Mouse (Mus musculus) stomach, embryonic 15.5 days (tissue): ENCODE data around the gene Arntl2. TPM values are rescaled to one million over a fixed set of nuclear protein-coding genes. Genes with fewer than 3 reads are reported as not detected.

ENCODE experiments used
- ATAC-seq: fragments of 200-750 bp; cut with Nextera tagmentation; 2 replicates; pipeline ENCODE4 v1.8.0; 2017; ENCODE audit warnings: low read depth, moderate number of reproducible peaks, moderate TSS enrichment; ENCODE audit not compliant: insufficient read depth, low FRiP score
- H3K27ac ChIP-seq: fragments of 300-500 bp; sonication (generic); 2 replicates; pipeline ENCODE4 v1.5.1; 2015; ENCODE audit warnings: mild to moderate bottlenecking, inconsistent platforms
- H3K27me3 ChIP-seq: fragments of 300-500 bp; sonication (generic); replicated peaks from 2 replicates; pipeline ENCODE4 v1.6.1; 2015; ENCODE audit warnings: inconsistent platforms
- H3K36me3 ChIP-seq: fragments of 300-500 bp; sonication (generic); 2 replicates; pipeline ENCODE4 v1.6.1; 2015; ENCODE audit warnings: inconsistent platforms
- H3K4me1 ChIP-seq: fragments of 300-500 bp; sonication (generic); 2 replicates; pipeline ENCODE4 v1.6.1; 2015; ENCODE audit warnings: inconsistent platforms
- H3K4me2 ChIP-seq: fragments of 300-500 bp; sonication (generic); 2 replicates; pipeline ENCODE4 v1.6.1; 2015; ENCODE audit warnings: mild to moderate bottlenecking, inconsistent platforms
- H3K4me3 ChIP-seq: fragments of 300-500 bp; sonication (generic); replicated peaks from 2 replicates; pipeline ENCODE4 v1.5.1; 2015; ENCODE audit warnings: inconsistent platforms
- H3K9ac ChIP-seq: fragments of 300-500 bp; sonication (generic); 2 replicates; pipeline ENCODE4 v1.6.1; 2015; ENCODE audit warnings: inconsistent platforms
- H3K9me3 ChIP-seq: fragments of 300-500 bp; sonication (generic); 2 replicates; pipeline ENCODE4 v1.6.1; 2016; ENCODE audit warnings: inconsistent platforms
- WGBS: fragments of 180-500 bp; shearing (Covaris S2); methylation state at CpG from one replicate; pipeline ENCODE4 v1.1.7; 2015; 5-methylcytosine and 5-hydroxymethylcytosine counted together
- polyA plus RNA-seq: library from polyadenylated mRNA; unstranded; fragments of >200 nt; fragmentation: Nextera tagmentation; extraction: Ambion mirVana; gene quantifications from 2 replicates; pipeline ENCODE4 v1.2.1, GENCODE M21; 2015

Gene Arntl2
- polyA plus RNA-seq, 1 experiment from 2014 or later, result 8.4 TPM

DNA sequence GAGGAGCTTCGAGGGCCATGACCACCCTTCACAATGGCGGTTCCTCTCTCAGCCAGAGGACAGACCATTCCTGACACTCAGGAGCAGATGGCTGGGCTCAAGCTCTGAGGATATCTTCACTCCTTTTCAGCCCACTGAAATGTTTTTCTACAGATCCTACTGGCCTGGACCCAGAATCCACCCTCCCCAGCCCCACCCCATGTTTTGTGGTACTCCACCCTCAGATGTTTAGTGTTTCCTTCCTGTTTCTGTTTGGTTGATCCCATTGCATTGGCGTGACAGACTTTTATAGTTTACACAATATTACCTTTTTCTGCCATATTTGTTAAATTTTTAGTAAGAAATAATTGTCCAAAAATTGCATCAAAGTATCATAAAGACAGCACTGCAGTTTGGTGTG lies 38.5 kb downstream of the Arntl2 start:
- ATAC-seq, result no peak
- WGBS, result 82% methylated on average over 3 of the region's 3 CpGs
- H3K4me2 ChIP-seq, result no peak overlapping the region
- H3K4me1 ChIP-seq, result peaks cover 3% of the 10 kb centered on the region; the same call in 1 of the 2 replicates
- H3K4me3 ChIP-seq, result no peak overlapping the region
- H3K9me3 ChIP-seq, result no peaks in the 10 kb centered on the region
- H3K36me3 ChIP-seq, result no peaks in the 10 kb centered on the region
- H3K27me3 ChIP-seq, result no peaks in the 10 kb centered on the region
- H3K27ac ChIP-seq, result no peak overlapping the region
- no peak overlapping the region for H3K9ac ChIP-seq

DNA sequence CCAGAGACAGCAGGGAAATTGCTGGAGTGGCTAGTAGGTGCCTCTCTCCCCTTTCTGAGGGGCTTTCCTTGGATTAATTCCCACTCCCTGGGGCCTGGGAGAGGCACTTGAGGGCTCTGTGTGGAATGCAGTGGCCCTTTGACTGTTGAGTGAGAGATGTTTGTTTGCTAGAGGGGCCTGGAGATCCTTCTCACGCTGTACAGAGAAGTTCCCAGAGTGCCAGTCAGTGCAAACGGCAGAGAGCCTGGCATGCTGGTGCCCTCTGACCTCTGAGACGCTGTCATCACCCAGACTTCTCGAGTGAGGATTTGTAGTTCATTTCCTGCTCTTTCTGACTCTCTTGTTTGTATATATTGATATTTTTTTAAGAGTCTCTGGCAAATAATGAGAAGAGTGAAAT lies 39.9 kb downstream of the Arntl2 start:
- 15% methylated on average over 4 of the region's 4 CpGs for WGBS
- Histone ChIP-seq H3K4me3 (no peak overlapping the region), H3K27me3 (no peaks in the 10 kb centered on the region), H3K27ac (no peak overlapping the region), H3K36me3 (no peaks in the 10 kb centered on the region), H3K4me1 (peaks cover 3% of the 10 kb centered on the region; the same call in 1 of the 2 replicates), H3K4me2 (no peak overlapping the region), H3K9ac (no peak overlapping the region), H3K9me3 (no peaks in the 10 kb centered on the region)
- no peak for ATAC-seq

DNA sequence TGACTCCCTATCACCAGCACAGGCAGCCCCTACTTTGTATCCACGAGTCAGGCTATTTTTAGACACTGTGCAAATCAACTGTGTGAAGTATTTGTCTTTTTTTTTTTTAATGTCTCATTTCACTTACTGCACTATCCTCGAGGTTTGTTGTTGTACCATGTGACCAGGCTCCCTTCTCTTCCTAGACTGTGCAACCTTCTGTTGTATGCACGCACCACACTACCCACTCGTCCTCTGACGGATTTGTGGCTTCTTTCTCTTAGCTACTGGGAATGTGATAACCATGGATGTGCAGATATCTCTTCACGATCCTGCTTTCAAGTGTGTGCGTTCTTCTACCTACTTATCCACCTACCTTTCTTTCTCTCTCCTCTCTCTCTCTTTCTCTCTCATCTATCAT lies 41.5 kb downstream of the Arntl2 start:
- Histone ChIP-seq H3K36me3 (no peaks in the 10 kb centered on the region), H3K9ac (no peak overlapping the region), H3K4me1 (peaks cover 3% of the 10 kb centered on the region; the same call in 1 of the 2 replicates), H3K27ac (no peak overlapping the region), H3K27me3 (no peaks in the 10 kb centered on the region), H3K4me3 (no peak overlapping the region), H3K4me2 (no peak overlapping the region), H3K9me3 (no peaks in the 10 kb centered on the region)
- 64% methylated on average over 7 of the region's 7 CpGs for WGBS
- ATAC-seq, result no peak

DNA sequence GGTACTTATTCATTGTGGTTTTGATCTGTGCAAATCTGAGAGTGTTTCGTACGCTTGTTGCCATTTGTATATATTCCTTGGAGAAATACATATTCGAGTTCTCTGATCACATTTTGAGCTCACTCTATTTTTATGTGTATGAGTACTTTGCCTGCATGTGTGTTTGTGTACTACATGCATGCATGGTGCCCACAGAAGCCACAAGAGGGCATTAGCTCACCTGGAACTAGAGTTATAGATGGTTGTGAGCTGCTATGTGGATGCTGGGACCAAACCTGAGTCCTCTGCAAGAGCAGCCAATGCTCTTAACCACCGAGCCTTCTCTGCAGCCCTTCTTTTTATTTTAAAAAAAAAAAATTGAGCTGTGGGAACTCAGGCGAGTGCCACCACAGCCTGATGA lies 42.5 kb downstream of the Arntl2 start:
- Histone ChIP-seq H3K4me2 (no peak overlapping the region), H3K9me3 (no peaks in the 10 kb centered on the region), H3K4me3 (no peak overlapping the region), H3K27ac (no peak overlapping the region), H3K4me1 (peaks cover 3% of the 10 kb centered on the region; the same call in 1 of the 2 replicates), H3K9ac (no peak overlapping the region), H3K27me3 (no peaks in the 10 kb centered on the region), H3K36me3 (no peaks in the 10 kb centered on the region)
- ATAC-seq, result no peak
- 92% methylated on average over 5 of the region's 5 CpGs for whole genome bisulfite sequencing

DNA sequence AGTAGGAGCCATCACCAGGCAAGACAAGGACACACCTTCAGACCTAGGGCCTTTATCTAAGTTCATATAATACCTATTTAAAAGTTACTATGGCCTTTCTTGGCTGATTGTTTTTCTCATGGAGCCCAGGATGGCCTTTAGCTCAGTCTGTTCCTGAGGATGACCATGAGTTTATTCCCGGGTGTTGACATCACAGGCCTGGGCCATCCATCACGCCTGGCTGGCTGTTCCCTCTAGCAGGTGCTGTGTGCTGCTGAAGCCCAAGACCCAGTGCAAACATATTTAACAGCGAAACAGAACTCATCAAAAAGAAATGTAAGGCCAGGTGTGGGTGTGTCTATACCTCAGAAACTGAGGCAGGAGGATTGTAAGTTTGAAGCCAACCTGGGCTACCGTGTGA lies 43.0 kb downstream of the Arntl2 start:
- ATAC-seq, result no peak
- Histone ChIP-seq H3K9me3 (no peaks in the 10 kb centered on the region), H3K4me1 (peaks cover 3% of the 10 kb centered on the region; the same call in 1 of the 2 replicates), H3K27ac (no peak overlapping the region), H3K9ac (no peak overlapping the region), H3K36me3 (no peaks in the 10 kb centered on the region), H3K4me2 (no peak overlapping the region), H3K4me3 (no peak overlapping the region), H3K27me3 (no peaks in the 10 kb centered on the region)
- WGBS, result 77% methylated on average over 4 of the region's 4 CpGs

DNA sequence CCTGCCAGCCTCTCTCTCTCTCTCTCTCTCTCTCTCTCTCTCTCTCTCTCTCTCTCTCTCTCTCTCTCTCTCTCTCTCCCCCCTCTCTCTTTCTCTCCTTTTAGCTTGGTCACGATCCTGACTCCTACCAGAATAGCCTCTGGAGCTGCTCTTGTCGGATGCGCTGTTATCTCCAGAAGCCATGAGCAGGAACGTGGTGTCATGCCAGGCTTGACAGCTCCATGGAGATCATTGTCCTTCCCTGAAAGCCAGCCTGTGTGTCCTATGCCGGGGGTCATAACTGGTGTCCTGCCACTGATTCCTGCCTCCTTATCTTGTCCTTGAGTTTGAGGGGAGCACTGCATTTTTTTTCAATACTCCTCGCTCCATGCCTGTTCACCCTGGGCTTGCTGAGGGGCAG lies 49.0 kb downstream of the Arntl2 start:
- no peak for ATAC-seq
- H3K4me1 ChIP-seq, result no peaks in the 10 kb centered on the region
- 85% methylated on average over 6 of the region's 6 CpGs for WGBS

DNA sequence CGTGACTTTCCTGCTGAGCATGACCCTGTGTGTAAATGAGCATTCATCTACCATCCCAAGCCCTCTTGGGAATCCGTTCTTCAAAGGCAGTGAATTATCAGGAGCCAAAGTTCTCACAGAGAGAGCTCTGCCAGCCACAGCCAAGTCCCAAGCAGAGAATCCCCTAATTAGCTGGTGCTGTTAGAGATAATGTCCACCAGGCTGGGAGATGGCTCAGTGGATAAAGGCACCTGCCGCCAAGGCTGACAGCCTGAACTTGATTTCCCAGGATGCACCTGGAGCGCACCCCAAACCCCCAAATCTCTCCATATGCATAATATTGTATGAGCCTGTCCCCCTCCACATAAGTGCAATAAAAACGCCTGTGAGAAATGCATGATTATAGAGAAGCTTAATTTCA lies 49.5 kb downstream of the Arntl2 start:
- no peak for ATAC-seq
- no peak overlapping the region for H3K9ac ChIP-seq
- no peaks in the 10 kb centered on the region for H3K9me3 ChIP-seq
- H3K4me3 ChIP-seq, result no peak overlapping the region
- H3K4me2 ChIP-seq, result no peak overlapping the region
- H3K27ac ChIP-seq, result no peak overlapping the region
- H3K4me1 ChIP-seq, result no peaks in the 10 kb centered on the region
- WGBS, result 82% methylated on average over 5 of the region's 5 CpGs
- H3K36me3 ChIP-seq, result no peaks in the 10 kb centered on the region
- H3K27me3 ChIP-seq, result no peaks in the 10 kb centered on the region

More for the DNA sequence above, 49.0 kb downstream of the Arntl2 start:
- H3K9me3 ChIP-seq, result no peaks in the 10 kb centered on the region
- no peak overlapping the region for H3K9ac ChIP-seq
- no peaks in the 10 kb centered on the region for H3K27me3 ChIP-seq
- no peak overlapping the region for H3K4me2 ChIP-seq
- H3K4me3 ChIP-seq, result no peak overlapping the region
- no peaks in the 10 kb centered on the region for H3K36me3 ChIP-seq
- no peak overlapping the region for H3K27ac ChIP-seq

DNA sequence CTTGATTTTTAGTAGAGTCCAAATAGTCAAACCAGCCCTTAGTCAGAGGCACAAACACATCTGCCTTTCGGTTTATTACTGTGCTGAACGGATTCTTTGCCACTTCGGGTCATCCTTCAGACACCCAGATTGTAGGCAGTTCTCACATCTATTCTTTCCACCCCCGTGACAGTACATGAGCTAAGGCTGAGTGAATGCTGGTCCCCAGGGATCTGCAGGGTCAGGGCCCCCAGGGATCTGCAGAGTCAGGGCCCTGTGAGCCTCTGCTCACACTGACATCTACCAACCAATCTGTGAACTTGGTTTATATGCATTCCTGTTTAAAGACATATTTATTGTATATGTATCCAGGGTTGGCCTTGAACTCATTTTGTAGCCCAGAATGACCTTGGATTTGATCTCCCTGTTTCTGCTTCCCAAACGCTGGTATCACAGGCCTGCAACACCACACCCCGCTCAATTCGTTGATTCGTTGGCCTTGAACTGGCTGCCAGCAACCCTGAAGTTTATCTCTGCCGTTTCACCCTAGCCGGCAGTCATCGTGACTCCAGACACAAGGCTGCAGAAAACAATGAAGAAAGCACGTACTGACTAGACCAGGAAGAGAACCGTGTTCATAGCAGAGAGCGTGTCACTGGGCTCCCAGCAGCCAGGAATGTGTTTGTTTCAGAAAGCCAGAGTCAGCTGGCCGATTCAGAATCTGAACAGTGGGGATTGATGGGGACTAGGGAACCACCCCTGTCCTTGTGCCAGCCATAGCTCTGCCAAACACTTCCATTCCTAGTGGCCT lies 50.3 kb downstream of the Arntl2 start:
- Histone ChIP-seq H3K27me3 (no peaks in the 10 kb centered on the region), H3K9me3 (no peaks in the 10 kb centered on the region), H3K27ac (no peak overlapping the region), H3K4me3 (no peak overlapping the region), H3K4me1 (no peaks in the 10 kb centered on the region), H3K9ac (no peak overlapping the region), H3K36me3 (no peaks in the 10 kb centered on the region), H3K4me2 (no peak overlapping the region)
- WGBS, result 63% methylated on average over 15 of the region's 15 CpGs
- peak; percentile 28; the same call in 1 of the 2 replicates for ATAC-seq

DNA sequence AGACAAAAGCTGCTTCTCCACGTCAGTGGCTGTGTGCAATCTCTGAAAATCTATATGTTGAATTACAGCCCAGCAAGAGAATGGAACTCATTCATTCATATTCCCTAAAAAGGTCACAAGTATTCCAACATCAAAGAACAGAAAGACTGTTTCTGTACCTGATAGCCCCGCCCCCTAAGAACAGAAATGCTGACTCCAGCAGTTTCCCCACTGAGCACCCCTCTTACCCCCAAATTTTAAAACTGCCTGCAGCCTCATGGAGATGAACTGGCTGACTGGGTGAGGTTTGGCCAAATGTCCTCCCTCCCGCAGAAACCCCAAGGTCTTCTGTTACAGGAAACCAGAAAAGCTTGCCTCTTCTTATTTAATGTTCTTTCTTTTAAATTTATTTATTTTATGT lies 51.5 kb downstream of the Arntl2 start:
- H3K36me3 ChIP-seq, result no peaks in the 10 kb centered on the region
- no peaks in the 10 kb centered on the region for H3K27me3 ChIP-seq
- WGBS, result 80% methylated on average over 3 of the region's 3 CpGs
- ATAC-seq, result no peak
- H3K9ac ChIP-seq, result no peak overlapping the region
- H3K4me1 ChIP-seq, result no peaks in the 10 kb centered on the region
- no peak overlapping the region for H3K4me2 ChIP-seq
- no peak overlapping the region for H3K27ac ChIP-seq
- H3K9me3 ChIP-seq, result no peaks in the 10 kb centered on the region
- no peak overlapping the region for H3K4me3 ChIP-seq

DNA sequence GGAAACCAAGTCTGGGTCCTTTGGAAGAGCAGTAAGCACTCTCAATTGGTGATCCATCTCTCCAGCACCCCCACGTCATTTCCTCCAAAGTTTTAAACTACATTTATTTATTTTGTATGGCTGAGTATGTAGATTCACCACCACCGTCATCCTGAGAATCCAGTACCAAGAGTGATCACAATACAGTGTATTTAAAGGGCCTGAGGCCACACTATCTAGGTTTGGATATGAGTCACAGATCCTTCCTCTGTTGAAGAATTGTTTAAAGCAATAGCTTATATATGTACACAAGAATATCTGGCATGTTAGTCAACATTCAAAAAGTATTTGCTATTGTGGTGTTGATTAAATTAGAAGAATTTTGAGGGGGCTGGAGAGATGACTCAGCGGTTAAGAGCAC lies 52.4 kb downstream of the Arntl2 start:
- no peaks in the 10 kb centered on the region for H3K4me1 ChIP-seq
- no peaks in the 10 kb centered on the region for H3K36me3 ChIP-seq
- WGBS, result 78% methylated on average over 3 of the region's 3 CpGs
- H3K4me2 ChIP-seq, result no peak overlapping the region
- no peak for ATAC-seq
- H3K27me3 ChIP-seq, result no peaks in the 10 kb centered on the region
- no peak overlapping the region for H3K9ac ChIP-seq
- H3K27ac ChIP-seq, result no peak overlapping the region
- H3K9me3 ChIP-seq, result no peaks in the 10 kb centered on the region
- H3K4me3 ChIP-seq, result no peak overlapping the region

DNA sequence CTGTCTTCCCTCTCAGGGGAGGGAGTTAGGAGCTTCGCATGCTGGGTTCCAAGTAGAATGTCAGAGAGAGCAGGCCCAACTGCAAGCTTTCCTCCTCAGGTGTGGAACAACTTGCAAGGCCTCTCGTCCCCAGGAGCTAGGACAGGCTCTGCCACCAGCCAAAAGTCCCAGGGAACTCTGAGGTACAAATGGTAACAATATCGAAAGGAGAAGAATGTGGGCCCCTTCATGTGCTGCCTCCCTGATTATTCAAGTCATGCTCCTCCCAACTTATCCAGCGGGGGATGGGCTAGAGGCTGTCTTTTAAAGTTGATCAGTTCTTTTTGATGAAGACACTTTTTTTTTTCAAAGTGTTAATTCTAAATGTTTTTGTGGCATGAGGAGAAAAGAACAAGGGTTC lies 54.2 kb downstream of the Arntl2 start, which contains the start of gene Smco2:
Smco2 (plus strand) TSS at position 55 of the 400 bp plus-strand sequence.
- Histone ChIP-seq H3K27me3 (no peaks in the 10 kb centered on the region), H3K4me1 (no peaks in the 10 kb centered on the region), H3K4me2 (no peak within 1 kb of the TSS), H3K4me3 (no peak within 1 kb of the TSS), H3K9me3 (no peaks in the 10 kb centered on the region), H3K36me3 (no peaks in the 10 kb centered on the region), H3K27ac (no peak within 1 kb of the TSS), H3K9ac (no peak within 1 kb of the TSS)
- no peak for ATAC-seq
- WGBS, result 77% methylated on average over 4 of the region's 4 CpGs

DNA sequence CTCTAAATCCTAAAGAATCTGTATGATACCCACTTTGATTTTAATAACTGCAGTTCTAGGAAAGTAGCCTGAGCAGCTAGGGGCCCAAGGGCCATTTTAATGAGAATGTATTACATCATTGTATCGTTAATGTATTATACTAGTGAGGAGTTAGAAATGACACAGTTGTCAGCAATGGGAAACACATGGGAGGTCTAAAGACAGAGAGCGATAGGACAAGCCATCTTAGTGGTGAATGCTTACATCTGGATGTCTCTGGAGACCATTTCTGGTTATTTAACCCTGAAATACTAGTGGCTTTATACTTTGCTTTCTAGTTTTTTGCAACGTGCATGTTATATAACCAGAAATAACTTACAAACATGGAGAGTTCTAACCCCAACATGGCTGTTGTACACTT lies 56.1 kb downstream of the Arntl2 start:
- Histone ChIP-seq H3K9me3 (no peaks in the 10 kb centered on the region), H3K4me3 (no peak overlapping the region), H3K4me2 (no peak overlapping the region), H3K4me1 (no peaks in the 10 kb centered on the region), H3K27ac (no peak overlapping the region), H3K9ac (no peak overlapping the region), H3K36me3 (no peaks in the 10 kb centered on the region), H3K27me3 (no peaks in the 10 kb centered on the region)
- no peak for ATAC-seq
- WGBS, result 64% methylated on average over 3 of the region's 3 CpGs
